Mouse (Mus musculus) embryonic fibroblast, embryonic 13.5 days (primary cell): ENCODE data around the gene Rptor.

Source experiments
- CTCF ChIP-seq: IDR thresholded peaks from 2 replicates; pipeline ENCODE4 v1.5.1; 2011; ENCODE audit warnings: mild to moderate bottlenecking, control low read depth, low read length, moderate library complexity, borderline replicate concordance; ENCODE audit not compliant: insufficient read depth
- POLR2A ChIP-seq: IDR thresholded peaks from 2 replicates; pipeline ENCODE4 v1.6.1; 2011; ENCODE audit warnings: low read depth, mild to moderate bottlenecking, control low read depth, low read length, moderate library complexity

GRCm38 (mm10) chr11:119554706-119555105 is 48.0 kb upstream of the Rptor start:
- TF ChIP-seq CTCF (no peak), POLR2A (no peak)
